Mouse (Mus musculus) CH12.LX (cell line): ENCODE measurements around the gene Lrch1.

Experiments
- BHLHE40 ChIP-seq: IDR thresholded peaks from 2 replicates; pipeline ENCODE4 v1.6.1; 2011; ENCODE audit warnings: mild to moderate bottlenecking, low read depth, low read length, improper control_type of control experiment
- CTCF ChIP-seq, 2 experiments: IDR thresholded peaks in 1 of 2; conservative IDR thresholded peaks in 1 of 2; 2 replicates each; pipeline ENCODE4 v1.5.1; 2011 to 2012; ENCODE audit warnings: low read depth in 2 of 2, low read length in 2 of 2, improper control_type of control experiment in 1 of 2, inconsistent platforms in 1 of 2, mild to moderate bottlenecking in 1 of 2, moderate library complexity in 1 of 2
- E2F4 ChIP-seq: IDR thresholded peaks from 2 replicates; pipeline ENCODE4 v1.6.1; 2011; ENCODE audit warnings: low read depth, low read length, improper control_type of control experiment; ENCODE audit not compliant: insufficient replicate concordance
- NELFE ChIP-seq: IDR thresholded peaks from 2 replicates; pipeline ENCODE4 v1.6.1; 2011; ENCODE audit warnings: low read depth, low read length, improper control_type of control experiment
- SMC3 ChIP-seq: IDR thresholded peaks from 2 replicates; pipeline ENCODE4 v1.6.1; 2011; ENCODE audit warnings: low read depth, low read length, improper control_type of control experiment
- USF1 ChIP-seq: IDR thresholded peaks from 2 replicates; pipeline ENCODE4 v1.6.1; 2014; ENCODE audit warnings: low read depth, mild to moderate bottlenecking, inconsistent platforms, low read length, improper control_type of control experiment

DNA sequence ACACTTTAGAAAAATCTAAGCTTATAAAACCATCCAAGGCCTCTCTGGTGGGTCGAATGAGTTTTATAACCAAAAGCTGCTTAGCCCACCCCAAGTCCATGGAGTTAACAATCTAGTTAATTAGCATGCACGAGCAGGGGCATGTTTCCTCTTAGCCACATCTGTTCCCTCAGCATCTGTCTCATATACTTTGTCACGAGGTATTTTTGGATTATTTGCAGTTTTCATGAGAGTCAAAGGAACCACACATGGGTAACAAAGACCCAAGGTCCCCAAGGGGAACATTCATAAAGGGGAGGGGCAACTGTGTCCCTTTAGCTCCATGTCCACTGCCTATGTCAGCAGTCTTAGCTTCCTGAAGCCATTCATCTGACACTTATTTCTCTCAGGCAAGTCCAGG lies 106.9 kb downstream of the Lrch1 start:
- TF ChIP-seq CTCF (conservative IDR thresholded peaks at IDR 0.05 in 1 of 2, IDR thresholded peaks at IDR 0.05 in 1 of 2; ENCODE audit: low read depth in 2 of 2, low read length in 2 of 2) (no peak), E2F4 (no peak), BHLHE40 (peak; percentile 75), NELFE (no peak), SMC3 (no peak), USF1 (no peak)
